Mouse (Mus musculus) MEL-GATA-1-ER (cell line): ENCODE results near the gene Gm3252.
"Not testable (repeated sequence)": the region's sequence is repeated elsewhere in the genome, so short reads cannot be mapped to it uniquely, and the experiment has no call there.

Source experiments
- DNase-seq: peaks from one replicate; pipeline ENCODE4 v3.0.0-alpha.2; 2012; ENCODE audit warnings: low read depth; ENCODE audit errors: extremely low read depth

Gm3252 gene

DNA sequence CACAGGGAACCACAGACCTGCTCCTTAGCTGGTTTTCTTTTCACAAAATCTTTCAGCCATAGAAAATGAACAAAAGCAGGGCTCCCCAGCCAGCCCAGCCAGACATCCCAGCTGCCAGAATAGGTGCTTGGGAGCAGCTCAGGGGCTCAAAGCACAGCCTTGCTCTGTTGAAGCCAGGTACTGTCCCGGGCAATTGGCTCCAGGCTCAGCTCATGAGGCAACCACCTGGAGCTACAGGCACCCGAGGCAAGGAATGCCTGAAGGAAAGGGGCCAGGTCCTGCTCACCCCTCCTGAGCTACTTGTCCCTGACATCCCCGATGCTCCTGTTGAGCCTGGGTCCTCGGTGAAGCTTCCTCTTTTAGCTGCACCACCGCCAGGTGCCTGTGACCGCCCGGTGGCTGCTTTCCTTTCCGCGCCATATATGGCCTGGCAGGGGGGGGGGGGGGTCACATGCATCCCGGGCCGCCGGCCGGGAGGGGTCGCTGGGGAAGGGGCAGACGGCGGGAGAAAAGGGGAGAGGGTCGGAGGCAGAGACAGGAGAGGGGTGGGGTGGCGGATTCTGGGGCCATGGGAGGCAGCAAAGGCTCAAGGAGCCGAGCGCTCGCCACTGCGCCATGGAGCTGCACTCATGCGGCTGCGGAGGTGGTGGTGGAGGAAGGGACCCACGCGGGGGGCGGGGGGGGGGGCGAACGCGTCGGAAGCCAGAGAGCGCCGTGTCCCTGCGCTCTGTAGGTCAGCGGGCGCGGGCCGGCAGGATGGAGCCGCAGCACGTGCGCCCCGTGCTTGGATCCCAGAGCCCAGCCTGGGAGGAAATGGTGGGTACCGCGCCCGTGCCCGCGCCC lies at the start of gene Gm3252:
Gene Gm3252, plus strand, starts transcription at position 738 of the 843 bp plus-strand sequence.
- DNase-seq, result not testable (repeated sequence)

DNA sequence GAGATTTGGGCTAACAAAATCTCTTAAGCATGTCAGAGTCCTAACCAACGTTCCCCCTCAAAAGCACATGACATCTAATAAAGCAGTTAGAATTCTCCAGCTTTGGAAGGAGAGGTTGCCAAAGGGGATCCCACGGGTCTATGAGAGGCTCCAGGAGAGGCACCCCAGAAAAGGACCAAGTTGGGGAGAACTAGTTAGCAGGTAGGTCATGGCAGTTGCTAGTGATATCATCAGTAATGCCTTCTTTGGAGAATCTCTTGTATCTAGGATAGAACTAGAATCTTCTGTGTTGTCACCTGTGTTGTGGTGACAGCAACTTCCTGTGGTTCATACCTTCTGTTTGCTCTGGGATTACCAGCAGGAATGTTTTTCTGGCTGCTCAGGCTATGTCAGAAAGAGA lies 17.6 kb upstream of the Gm3252 start, which contains the start of gene Gm7876:
Gene Gm7876, plus strand, starts transcription at position 301 of the 400 bp plus-strand sequence.
- DNase-seq, result not testable (repeated sequence)

DNA sequence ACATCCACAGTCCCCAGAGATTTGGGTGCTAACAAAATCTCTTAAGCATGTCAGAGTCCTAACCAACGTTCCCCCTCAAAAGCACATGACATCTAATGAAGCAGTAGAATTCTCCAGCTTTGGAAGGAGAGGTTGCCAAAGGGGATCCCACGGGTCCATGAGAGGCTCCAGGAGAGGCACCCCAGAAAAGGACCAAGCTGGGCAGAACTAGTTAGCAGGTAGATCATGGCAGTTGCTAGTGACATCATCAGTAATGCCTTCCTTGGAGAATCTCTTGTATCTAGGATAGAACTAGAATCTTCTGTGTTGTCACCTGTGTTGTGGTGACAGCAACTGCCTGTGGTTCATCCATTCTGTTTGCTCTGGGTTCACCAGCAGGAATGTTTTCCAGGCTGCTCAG lies 49.5 kb downstream of the Gm3252 start, which contains the start of gene Gm9602:
Gene Gm9602, plus strand, starts transcription at position 301 of the 400 bp plus-strand sequence.
- DNase-seq, result not testable (repeated sequence)
